Mouse (Mus musculus): Measurements from ENCODE around the gene Uggt2.

The Uggt2 gene

GRCm38 (mm10) chr14:119098851-119099569 lies at the start of gene Uggt2:
Gene Uggt2, minus strand, starts transcription at chr14:119099430.
- DNase-seq = peak; percentile 93

GRCm38 (mm10) chr14:119139381-119139950 lies 40.2 kb upstream of the Uggt2 start:
- peak; percentile 11 for DNase-seq

GRCm38 (mm10) chr14:119138786-119139100 lies 39.5 kb upstream of the Uggt2 start:
- DNase-seq = peak; percentile 51

GRCm38 (mm10) chr14:119137906-119138785 lies 38.9 kb upstream of the Uggt2 start, which contains the start of gene Hs6st3:
Gene Hs6st3, plus strand, starts transcription at chr14:119138341.
- DNase-seq = no peak

- peak; percentile 92 for DNase-seq
Observed at GRCm38 (mm10) chr14:119137512-119137905, 38.3 kb upstream of the Uggt2 start.

GRCm38 (mm10) chr14:119127330-119127729 lies 28.1 kb upstream of the Uggt2 start:
- DNase-seq = no peak

GRCm38 (mm10) chr14:119125840-119126239 lies 26.6 kb upstream of the Uggt2 start:
- DNase-seq = no peak

- DNase-seq = no peak
Observed at GRCm38 (mm10) chr14:119124061-119124460, 24.8 kb upstream of the Uggt2 start.

GRCm38 (mm10) chr14:119123582-119123981 lies 24.4 kb upstream of the Uggt2 start:
- no peak for DNase-seq

GRCm38 (mm10) chr14:119112558-119112957 lies 13.3 kb upstream of the Uggt2 start:
- DNase-seq = no peak

- peak; percentile 16 for DNase-seq
Observed at GRCm38 (mm10) chr14:119109776-119110218, 10.6 kb upstream of the Uggt2 start.

- DNase-seq = no peak
Observed at GRCm38 (mm10) chr14:119108776-119109301, 9.6 kb upstream of the Uggt2 start.

- DNase-seq = peak; percentile 36
Observed at GRCm38 (mm10) chr14:119107591-119107990, 8.4 kb upstream of the Uggt2 start.

- no peak for DNase-seq
Observed at GRCm38 (mm10) chr14:119099570-119099891, 301 bp upstream of the Uggt2 start.

GRCm38 (mm10) chr14:119061811-119062210 lies 37.4 kb downstream of the Uggt2 start:
- DNase-seq = no peak

- DNase-seq = no peak
Observed at GRCm38 (mm10) chr14:119060682-119061081, 38.5 kb downstream of the Uggt2 start.

GRCm38 (mm10) chr14:119057014-119057413 lies 42.2 kb downstream of the Uggt2 start:
- no peak for DNase-seq

- no peak for DNase-seq
Observed at GRCm38 (mm10) chr14:119052969-119053368, 46.3 kb downstream of the Uggt2 start.

- no peak for DNase-seq
Observed at GRCm38 (mm10) chr14:119052361-119052760, 46.9 kb downstream of the Uggt2 start.

- no peak for DNase-seq
Observed at GRCm38 (mm10) chr14:119043765-119044164, 55.5 kb downstream of the Uggt2 start.

GRCm38 (mm10) chr14:119040253-119040652 lies 59.0 kb downstream of the Uggt2 start:
- no peak for DNase-seq

- DNase-seq = no peak
Observed at GRCm38 (mm10) chr14:119037755-119038154, 61.5 kb downstream of the Uggt2 start.

GRCm38 (mm10) chr14:119037076-119037683 lies 62.0 kb downstream of the Uggt2 start:
- no peak for DNase-seq

All from cerebellum, adult 11-12 months (tissue).